Mouse (Mus musculus): ENCODE data around the gene Sema4b. TPM values are rescaled to one million over a fixed set of nuclear protein-coding genes. Genes with fewer than 3 reads are reported as not detected.

The Sema4b gene
- polyA plus RNA-seq (2014; fragmentation: Illumina TruSeq; extraction: RNeasy Lipid Tissue Mini Kit (QIAGEN cat#74804)) = 1.7 TPM

DNA sequence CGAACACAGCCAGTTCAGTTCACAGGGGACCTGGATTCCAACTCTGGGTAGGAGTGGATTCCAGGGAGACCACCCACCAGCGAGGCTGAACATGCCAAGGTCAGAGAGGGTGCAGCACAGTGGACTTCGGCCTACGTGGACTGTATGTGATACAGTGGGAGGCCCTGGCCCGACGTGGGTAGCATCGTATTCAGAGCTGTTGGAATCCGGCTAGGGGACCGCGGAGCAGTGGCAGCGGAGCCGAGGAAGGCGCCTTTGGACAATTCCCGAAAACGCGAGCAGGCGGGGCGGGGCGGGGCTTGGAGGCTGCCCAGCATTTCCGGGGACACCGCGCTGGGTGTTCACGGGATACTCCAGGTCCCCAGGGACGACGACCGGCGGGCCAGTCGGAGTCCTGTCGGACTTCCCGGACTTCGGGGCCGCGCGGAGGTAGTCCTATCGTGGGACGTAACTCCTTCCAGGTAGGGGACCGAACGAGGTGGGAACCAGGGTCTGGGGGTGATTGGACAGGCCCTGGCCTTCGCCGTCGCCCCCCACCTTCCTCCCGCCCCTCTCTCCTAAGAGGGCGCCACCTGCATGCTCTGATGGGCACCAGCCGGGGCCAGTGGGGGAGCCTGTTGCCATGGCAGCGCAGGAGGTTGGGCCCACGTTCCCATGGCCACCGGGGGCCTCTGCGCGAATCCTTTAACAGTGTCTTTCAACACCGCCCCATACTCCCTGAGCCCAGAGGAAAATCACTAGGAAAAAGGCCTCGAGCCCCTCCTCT, at the start of gene Sema4b:
TSS of gene Sema4b (plus strand) at position 311 of the 766 bp plus-strand sequence.

DNA sequence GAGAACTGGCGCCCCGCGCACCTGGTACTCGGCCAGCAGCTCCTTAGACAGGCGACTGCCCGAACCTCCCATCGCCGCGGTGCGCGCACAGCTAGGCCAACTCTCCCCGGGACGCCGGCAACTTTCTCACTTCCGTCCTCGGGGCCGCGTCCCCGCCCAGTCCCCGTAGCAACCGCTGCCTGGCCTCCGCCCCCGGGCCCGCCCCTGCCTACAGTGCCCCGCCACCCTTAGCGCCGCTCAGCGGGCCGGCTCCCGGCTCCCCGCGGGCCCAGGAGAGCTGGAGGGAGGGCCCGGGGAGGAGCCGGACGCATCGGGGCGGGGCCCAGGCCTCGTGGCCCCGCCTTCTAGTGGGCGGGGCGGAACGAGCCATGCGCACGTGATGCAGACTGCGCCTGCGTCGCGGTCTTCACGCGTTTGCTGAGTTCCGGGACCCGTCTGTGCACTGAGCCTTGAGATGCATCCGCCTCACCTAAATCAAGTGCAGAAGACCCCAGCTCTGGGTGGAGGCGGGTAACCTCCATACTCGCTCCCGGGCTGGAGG, 45.9 kb downstream of the Sema4b start, which contains the start of the genes Cib1 and Gdpgp1:
TSS of gene Cib1 (minus strand) at position 325 of the 541 bp plus-strand sequence.
TSS of gene Gdpgp1 (plus strand) at position 377 of the 541 bp plus-strand sequence.

DNA sequence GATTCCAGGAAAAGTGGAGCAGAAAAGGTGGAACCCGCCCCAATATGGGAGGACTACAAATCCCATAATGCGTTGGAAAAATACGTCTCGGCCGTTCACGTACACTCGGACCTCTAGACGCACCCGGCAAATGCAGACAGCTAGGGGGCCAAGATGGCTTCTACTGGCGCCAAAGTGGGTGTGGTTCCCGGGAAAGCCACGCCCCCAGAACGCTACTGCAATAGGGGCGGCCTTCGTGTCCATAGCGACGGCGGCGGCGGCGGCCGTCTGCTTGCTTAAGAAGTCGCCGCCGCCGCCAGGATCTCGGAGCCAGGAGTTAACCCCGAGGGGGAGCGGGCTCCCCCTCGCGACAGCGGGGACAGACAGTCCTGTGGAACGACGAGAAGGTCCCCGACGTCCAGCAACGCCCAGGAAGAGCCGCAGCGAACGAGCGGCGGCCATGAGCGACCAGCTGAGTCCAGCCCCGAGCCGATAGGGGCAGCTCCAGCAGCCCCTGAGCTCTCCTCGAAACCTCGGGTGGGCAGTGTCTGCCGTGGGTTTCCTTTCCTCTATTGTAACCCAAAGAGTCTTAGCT, 59.6 kb downstream of the Sema4b start, which contains the start of gene Ttll13:
TSS of gene Ttll13 (plus strand) at position 229 of the 574 bp plus-strand sequence.

DNA sequence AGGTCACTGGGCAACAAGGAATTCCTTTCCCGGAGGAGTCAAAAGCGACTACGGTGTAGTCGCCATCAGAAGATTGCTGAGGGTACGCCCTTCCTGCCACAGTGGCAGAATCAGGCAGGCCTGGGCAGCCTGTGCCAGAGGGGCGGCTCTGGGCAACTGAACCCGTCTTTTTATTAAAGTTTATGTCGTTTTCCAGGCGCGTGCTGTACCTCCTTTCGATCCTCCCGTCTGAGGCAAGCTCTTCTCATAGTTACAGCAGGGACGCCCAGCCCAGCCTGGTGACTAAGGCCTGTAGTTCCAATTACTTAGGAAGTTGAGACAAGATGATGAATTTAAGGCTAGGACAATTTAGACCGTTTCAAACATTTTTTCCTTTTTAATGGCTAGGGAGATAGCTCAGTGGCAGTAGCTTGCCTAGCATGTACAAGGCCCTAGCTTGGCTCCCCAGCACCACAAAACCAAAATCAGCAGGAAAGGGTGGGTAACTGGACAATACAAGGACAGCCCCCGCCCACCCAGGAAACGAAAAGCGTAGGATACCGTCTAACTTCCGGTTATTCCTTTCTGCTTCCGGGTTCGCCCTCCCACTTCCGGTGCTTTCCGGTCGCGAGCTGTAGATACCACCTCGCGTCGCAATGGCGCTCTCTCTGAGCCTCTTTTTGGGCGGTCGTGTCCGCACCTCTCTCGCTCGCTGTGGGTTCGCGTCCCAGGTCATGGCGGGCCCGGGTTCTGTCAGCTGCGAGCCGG, 74.2 kb downstream of the Sema4b start, which contains the start of gene Ngrn:
TSS of gene Ngrn (plus strand) at position 591 of the 747 bp plus-strand sequence.

DNA sequence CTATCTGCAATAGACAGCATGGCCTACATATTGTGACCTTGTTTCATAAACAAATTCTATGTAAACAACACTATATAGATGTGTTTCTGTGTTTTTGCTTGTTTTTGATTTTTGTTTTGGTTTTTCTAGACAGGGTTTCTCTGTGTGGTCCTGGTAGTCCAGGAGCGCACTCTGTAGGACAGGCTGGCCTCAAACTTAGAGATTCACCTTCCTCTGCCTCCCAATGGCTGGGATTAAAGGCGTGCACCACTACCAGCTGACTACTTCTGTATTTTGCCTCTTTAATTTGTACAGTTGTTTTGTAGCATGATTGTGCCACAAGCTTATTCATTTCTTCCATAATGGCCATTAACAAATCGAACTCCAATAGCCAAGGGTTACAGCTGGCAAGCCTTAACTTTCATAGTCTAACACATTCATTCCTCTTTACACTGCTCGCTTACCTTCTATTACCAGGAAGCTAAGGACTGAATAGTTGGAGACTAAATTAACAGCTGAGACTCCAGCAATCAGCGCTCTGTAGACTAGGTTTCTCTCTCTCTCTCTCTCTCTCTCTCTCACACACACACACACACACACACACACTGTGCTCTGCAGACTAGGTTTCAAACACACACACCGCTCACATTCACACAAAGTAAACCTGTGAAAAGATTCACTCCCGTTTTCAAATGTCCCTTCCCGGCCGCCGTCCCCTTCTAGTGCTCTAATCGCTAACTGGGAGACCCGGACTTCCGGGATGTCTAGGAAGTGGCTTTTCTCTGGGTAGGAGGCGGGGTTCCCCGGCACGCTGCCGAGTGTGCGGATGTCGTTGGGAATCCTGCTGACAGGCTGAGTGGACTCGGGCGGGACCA, 82.5 kb downstream of the Sema4b start, which contains the start of gene Vps33b:
TSS of gene Vps33b (plus strand) at position 753 of the 854 bp plus-strand sequence.

Other genes with a start within 250 kb of the Sema4b start
- 1.1 TPM for gene Zfp710, start 162.0 kb upstream of the Sema4b start, polyA plus RNA-seq (2014; fragmentation: Illumina TruSeq; extraction: RNeasy Lipid Tissue Mini Kit (QIAGEN cat#74804))
- 4.9 TPM for gene Idh2, start 71.4 kb upstream of the Sema4b start, polyA plus RNA-seq (2014; fragmentation: Illumina TruSeq; extraction: RNeasy Lipid Tissue Mini Kit (QIAGEN cat#74804))
- gene Cib1, start 46.0 kb downstream of the Sema4b start, polyA plus RNA-seq (2014; fragmentation: Illumina TruSeq; extraction: RNeasy Lipid Tissue Mini Kit (QIAGEN cat#74804)) = 5.0 TPM
- 1.5 TPM for gene Gdpgp1, start 46.0 kb downstream of the Sema4b start, polyA plus RNA-seq (2014; fragmentation: Illumina TruSeq; extraction: RNeasy Lipid Tissue Mini Kit (QIAGEN cat#74804))
- gene Ttll13, start 59.5 kb downstream of the Sema4b start, polyA plus RNA-seq (2014; fragmentation: Illumina TruSeq; extraction: RNeasy Lipid Tissue Mini Kit (QIAGEN cat#74804)) = 0.43 TPM
- 14.1 TPM for gene Ngrn, start 74.4 kb downstream of the Sema4b start, polyA plus RNA-seq (2014; fragmentation: Illumina TruSeq; extraction: RNeasy Lipid Tissue Mini Kit (QIAGEN cat#74804))
- gene Vps33b, start 82.8 kb downstream of the Sema4b start, polyA plus RNA-seq (2014; fragmentation: Illumina TruSeq; extraction: RNeasy Lipid Tissue Mini Kit (QIAGEN cat#74804)) = 3.7 TPM
- 117 TPM for gene Prc1, start 107.6 kb downstream of the Sema4b start, polyA plus RNA-seq (2014; fragmentation: Illumina TruSeq; extraction: RNeasy Lipid Tissue Mini Kit (QIAGEN cat#74804))
- 3.0 TPM for gene Rccd1, start 137.6 kb downstream of the Sema4b start, polyA plus RNA-seq (2014; fragmentation: Illumina TruSeq; extraction: RNeasy Lipid Tissue Mini Kit (QIAGEN cat#74804))
- 4.1 TPM for gene Unc45a, start 154.2 kb downstream of the Sema4b start, polyA plus RNA-seq (2014; fragmentation: Illumina TruSeq; extraction: RNeasy Lipid Tissue Mini Kit (QIAGEN cat#74804))
- 20.4 TPM for gene Hddc3, start 156.3 kb downstream of the Sema4b start, polyA plus RNA-seq (2014; fragmentation: Illumina TruSeq; extraction: RNeasy Lipid Tissue Mini Kit (QIAGEN cat#74804))
- gene Man2a2, start 184.5 kb downstream of the Sema4b start, polyA plus RNA-seq (2014; fragmentation: Illumina TruSeq; extraction: RNeasy Lipid Tissue Mini Kit (QIAGEN cat#74804)) = 24.3 TPM
- not detected for gene Fes, start 201.1 kb downstream of the Sema4b start, polyA plus RNA-seq (2014; fragmentation: Illumina TruSeq; extraction: RNeasy Lipid Tissue Mini Kit (QIAGEN cat#74804))
- 1.2 TPM for gene Furin, start 218.6 kb downstream of the Sema4b start, polyA plus RNA-seq (2014; fragmentation: Illumina TruSeq; extraction: RNeasy Lipid Tissue Mini Kit (QIAGEN cat#74804))